Mouse (Mus musculus) erythroblast, adult 5-6 weeks (primary cell): ENCODE measurements around the gene Cyp11a1. TPM values are rescaled to one million over a fixed set of nuclear protein-coding genes. Genes with fewer than 3 reads are reported as not detected.

Experiments
- ATAC-seq: replicated peaks from 2 replicates; pipeline ENCODE4 v1.8.0; 2016; ENCODE audit warnings: moderate number of reproducible peaks, mild to moderate bottlenecking, moderate TSS enrichment, inconsistent platforms; ENCODE audit not compliant: poor library complexity, low FRiP score, severe bottlenecking
- total RNA-seq, 2 experiments: library from RNA; stranded (forward) in 1 of 2; stranded (reverse) in 1 of 2; fragments of 150-400 nt in 1 of 2; fragments of 200-764, 138-1000 nt in 1 of 2; gene quantifications; 2 replicates each; pipeline versions ENCODE4 v1.2.3 to v1.2.4; 2015 to 2017; ENCODE audit warnings: low replicate concordance in 2 of 2

The Cyp11a1 gene
- total RNA-seq, 2 experiments from 2014 or later: 2.3 TPM

DNA sequence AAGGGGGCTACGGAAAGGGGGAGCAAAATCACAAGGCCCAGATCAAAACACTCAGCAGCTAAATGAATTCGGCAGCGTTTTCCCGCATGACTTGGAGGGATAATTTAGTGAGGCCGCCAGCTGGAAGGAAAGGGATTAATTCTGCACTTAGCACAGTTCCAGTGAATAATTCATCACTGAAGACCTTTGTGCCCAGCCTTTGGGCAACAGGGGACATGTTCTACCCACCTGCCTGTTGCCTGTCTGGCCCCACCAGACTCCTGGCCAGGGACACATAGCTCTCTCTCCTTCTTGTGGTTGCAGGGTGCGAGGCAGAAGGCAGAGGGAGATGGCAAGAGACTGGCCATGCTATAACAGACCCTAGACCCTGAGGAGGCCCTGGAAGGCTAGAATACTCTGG lies 59.3 kb downstream of the Cyp11a1 start:
- ATAC-seq: no peak

DNA sequence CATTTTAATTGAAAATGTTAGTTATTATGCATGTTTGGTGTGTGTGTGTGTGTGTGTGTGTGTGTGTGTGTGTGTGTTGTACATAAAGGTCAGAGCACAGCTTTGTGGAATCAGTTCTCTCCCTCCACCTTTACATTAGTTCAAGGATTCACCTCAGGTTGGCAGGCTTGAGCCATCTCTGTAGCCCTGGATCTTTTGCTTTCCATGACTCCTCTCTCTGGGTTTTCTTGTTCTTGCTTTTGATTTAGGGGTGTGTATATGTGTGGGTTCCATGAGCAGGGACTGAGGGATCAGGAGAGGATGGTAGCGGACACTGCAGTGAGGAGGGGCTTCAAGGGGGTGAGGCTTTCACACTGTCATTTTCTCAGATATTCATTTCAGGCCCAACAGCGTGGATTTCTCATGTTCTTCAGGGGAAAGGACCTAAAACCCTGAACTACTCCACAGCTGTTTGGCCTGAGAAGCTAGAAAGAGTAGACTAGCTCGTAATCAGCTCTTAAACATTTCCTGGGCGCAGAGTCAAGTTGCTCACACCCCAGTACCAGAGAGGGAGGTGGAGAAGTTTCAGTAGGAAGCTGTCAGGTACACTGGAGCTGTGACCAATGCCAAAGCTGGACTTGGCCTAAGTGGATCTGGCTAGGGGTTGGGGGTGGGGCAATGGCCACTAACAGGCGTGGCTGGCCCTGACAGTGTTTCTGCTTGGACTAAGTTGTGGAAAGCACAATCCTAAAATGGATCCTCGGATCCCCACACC lies 59.9 kb downstream of the Cyp11a1 start:
- no peak for ATAC-seq

DNA sequence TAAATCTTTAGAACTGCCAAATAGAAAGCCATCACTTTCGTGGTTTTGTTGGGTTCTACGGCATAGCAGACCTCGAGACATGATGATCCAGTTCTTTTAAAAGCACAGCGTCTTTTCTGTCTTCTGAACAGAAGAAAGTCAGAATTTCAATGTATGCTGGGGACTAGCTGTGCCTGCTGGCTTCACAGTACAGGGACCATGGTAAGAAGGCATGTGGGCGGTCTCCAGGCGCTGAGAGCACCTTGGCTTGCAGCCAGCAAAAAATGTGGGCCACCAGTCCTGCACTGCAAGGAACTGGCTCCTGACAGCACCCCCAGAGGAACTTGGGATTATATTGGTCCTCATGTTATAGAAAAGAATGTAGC lies 60.5 kb downstream of the Cyp11a1 start:
- ATAC-seq: no peak

DNA sequence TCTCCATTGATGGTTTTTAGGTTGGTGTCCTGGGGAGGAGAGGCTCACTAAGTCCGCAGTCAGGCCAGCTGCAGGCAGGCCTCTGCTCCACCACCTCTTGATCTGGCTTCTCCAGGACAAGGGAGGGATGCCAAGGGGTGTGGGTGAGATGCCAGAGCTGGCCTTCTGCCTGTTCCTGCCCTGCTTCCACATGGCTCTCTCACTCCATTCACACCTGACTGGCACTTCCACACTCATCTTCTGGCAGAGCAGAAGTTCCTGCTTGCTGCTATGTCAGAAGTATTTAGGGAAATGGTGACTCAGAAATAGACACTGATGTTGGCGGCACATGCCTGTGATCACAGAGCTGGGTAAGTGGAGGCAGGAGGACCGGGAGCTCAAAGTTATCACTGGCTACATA lies 61.3 kb downstream of the Cyp11a1 start:
- ATAC-seq: no peak

DNA sequence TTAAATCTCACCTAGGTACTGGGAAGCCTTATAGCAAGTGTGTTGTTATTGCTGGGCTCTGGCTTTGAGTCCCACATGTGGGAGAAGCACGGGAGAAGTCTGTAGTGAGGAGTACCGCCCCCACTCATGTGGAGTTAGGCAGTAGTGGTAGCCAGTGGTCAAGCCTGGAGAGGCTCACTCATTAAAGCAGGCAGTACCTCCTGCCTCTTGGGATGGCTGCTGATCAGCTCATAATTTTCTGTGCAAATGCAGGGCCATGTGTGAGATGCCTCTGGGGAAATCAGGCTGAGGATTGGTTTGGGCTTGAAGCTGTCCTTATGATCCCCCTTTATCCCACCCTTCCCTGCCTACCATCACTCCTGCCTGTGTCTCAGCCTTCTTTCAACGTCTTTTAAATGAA lies 68.3 kb downstream of the Cyp11a1 start:
- no peak for ATAC-seq

Other genes with a start within 250 kb of the Cyp11a1 start
- gene Clk3, start 240.6 kb upstream of the Cyp11a1 start, total RNA-seq (2015; ENCODE audit: low replicate concordance): 234 and 296 TPM in 2 replicates
- 403 and 420 TPM in 2 replicates for gene Clk3, start 240.6 kb upstream of the Cyp11a1 start, total RNA-seq (2017; ENCODE audit: low replicate concordance)
- gene Arid3b, start 169.6 kb upstream of the Cyp11a1 start, total RNA-seq (2015; ENCODE audit: low replicate concordance): 1.9 and 4.6 TPM in 2 replicates
- gene Arid3b, start 169.6 kb upstream of the Cyp11a1 start, total RNA-seq (2017; ENCODE audit: low replicate concordance): 2.5 TPM in 2 replicates
- gene Ubl7, start 95.4 kb upstream of the Cyp11a1 start, total RNA-seq (2015; ENCODE audit: low replicate concordance): 57.6 and 61.0 TPM in 2 replicates
- gene Ubl7, start 95.4 kb upstream of the Cyp11a1 start, total RNA-seq (2017; ENCODE audit: low replicate concordance): 37.5 and 42.4 TPM in 2 replicates
- gene Sema7a, start 66.3 kb upstream of the Cyp11a1 start, total RNA-seq (2015; ENCODE audit: low replicate concordance): 0.84 TPM in 1 of 2 replicates, not detected in the other
- gene Sema7a, start 66.3 kb upstream of the Cyp11a1 start, total RNA-seq (2017; ENCODE audit: low replicate concordance): 1.1 TPM in 1 of 2 replicates, not detected in the other
- not detected in 2 replicates for gene Stra6, start 57.4 kb downstream of the Cyp11a1 start, total RNA-seq (2015; ENCODE audit: low replicate concordance)
- not detected in 2 replicates for gene Stra6, start 57.4 kb downstream of the Cyp11a1 start, total RNA-seq (2017; ENCODE audit: low replicate concordance)
- not detected in 2 replicates for gene Ccdc33, start 112.4 kb downstream of the Cyp11a1 start, total RNA-seq (2015; ENCODE audit: low replicate concordance)
- gene Ccdc33, start 112.4 kb downstream of the Cyp11a1 start, total RNA-seq (2017; ENCODE audit: low replicate concordance): not detected in 2 replicates
- 0.63 TPM in 1 of 2 replicates, not detected in the other for gene Islr, start 197.9 kb downstream of the Cyp11a1 start, total RNA-seq (2015; ENCODE audit: low replicate concordance)
- not detected in 2 replicates for gene Islr, start 197.9 kb downstream of the Cyp11a1 start, total RNA-seq (2017; ENCODE audit: low replicate concordance)
- not detected in 2 replicates for gene Islr2, start 197.9 kb downstream of the Cyp11a1 start, total RNA-seq (2015; ENCODE audit: low replicate concordance)
- not detected in 2 replicates for gene Islr2, start 197.9 kb downstream of the Cyp11a1 start, total RNA-seq (2017; ENCODE audit: low replicate concordance)
- 43.0 and 50.8 TPM in 2 replicates for gene Pml, start 243.4 kb downstream of the Cyp11a1 start, total RNA-seq (2015; ENCODE audit: low replicate concordance)
- 51.6 and 69.0 TPM in 2 replicates for gene Pml, start 243.4 kb downstream of the Cyp11a1 start, total RNA-seq (2017; ENCODE audit: low replicate concordance)
- 1.2 and 8.6 TPM in 2 replicates for gene Stoml1, start 246.8 kb downstream of the Cyp11a1 start, total RNA-seq (2015; ENCODE audit: low replicate concordance)
- 2.1 and 2.3 TPM in 2 replicates for gene Stoml1, start 246.8 kb downstream of the Cyp11a1 start, total RNA-seq (2017; ENCODE audit: low replicate concordance)